Mouse (Mus musculus) lung, embryonic 14.5 days (tissue): ENCODE data around the gene Nkap. TPM values are rescaled to one million over a fixed set of nuclear protein-coding genes. Genes with fewer than 3 reads are reported as not detected.

Source experiments
- ATAC-seq: fragments of 200-750 bp; cut with Nextera tagmentation; 2 replicates; pipeline ENCODE4 v1.8.0; 2017; ENCODE audit warnings: mild to moderate bottlenecking, moderate TSS enrichment, moderate library complexity; ENCODE audit not compliant: insufficient read depth
- DNase-seq: peaks from one replicate; pipeline ENCODE4 v3.0.0-alpha.2; 2015
- H3K27ac ChIP-seq: fragments of 300-500 bp; sonication (generic); 2 replicates; pipeline ENCODE4 v1.5.1; 2014; ENCODE audit warnings: low read depth, mild to moderate bottlenecking, moderate library complexity
- H3K27me3 ChIP-seq: fragments of 300-500 bp; sonication (generic); 2 replicates; pipeline ENCODE4 v1.6.1; 2014; ENCODE audit warnings: low read length, control low read depth; ENCODE audit not compliant: insufficient read depth
- H3K36me3 ChIP-seq: fragments of 300-500 bp; sonication (generic); 2 replicates; pipeline ENCODE4 v1.6.1; 2014; ENCODE audit warnings: control low read depth; ENCODE audit not compliant: insufficient read depth
- H3K4me1 ChIP-seq: fragments of 300-500 bp; sonication (generic); 2 replicates; pipeline ENCODE4 v1.6.1; 2014; ENCODE audit warnings: antibody characterized with exemption, control low read depth; ENCODE audit not compliant: insufficient read depth
- H3K4me2 ChIP-seq: fragments of 300-500 bp; sonication (generic); 2 replicates; pipeline ENCODE4 v1.6.1; 2014; ENCODE audit warnings: mild to moderate bottlenecking
- H3K4me3 ChIP-seq: fragments of 300-500 bp; sonication (generic); 2 replicates; pipeline ENCODE4 v1.5.1; 2014; ENCODE audit warnings: low read depth, low read length
- H3K9ac ChIP-seq: fragments of 300-500 bp; sonication (generic); 2 replicates; pipeline ENCODE4 v1.6.1; 2014
- H3K9me3 ChIP-seq: fragments of 300-500 bp; sonication (generic); 2 replicates; pipeline ENCODE4 v1.6.1; 2016; ENCODE audit warnings: low read depth, low read length, control low read depth
- CTCF ChIP-seq: IDR thresholded peaks from 2 replicates; pipeline ENCODE4 v1.5.1; 2016; ENCODE audit warnings: antibody characterized with exemption, low read depth
- WGBS: fragments of 180-500 bp; shearing (Covaris S2); extraction: QIAGEN DNeasy Blood & Tissue Kit; methylation state at CpG from one replicate; pipeline ENCODE4 v1.1.7; 2014; 5-methylcytosine and 5-hydroxymethylcytosine counted together
- polyA plus RNA-seq: library from polyadenylated mRNA; unstranded; fragments of >200 nt; fragmentation: Nextera tagmentation; extraction: Ambion mirVana; gene quantifications from 2 replicates; pipeline ENCODE4 v1.2.1, GENCODE M21; 2014

Gene Nkap
- polyA plus RNA-seq, 1 experiment from 2014 or later, result 15.9 TPM

DNA sequence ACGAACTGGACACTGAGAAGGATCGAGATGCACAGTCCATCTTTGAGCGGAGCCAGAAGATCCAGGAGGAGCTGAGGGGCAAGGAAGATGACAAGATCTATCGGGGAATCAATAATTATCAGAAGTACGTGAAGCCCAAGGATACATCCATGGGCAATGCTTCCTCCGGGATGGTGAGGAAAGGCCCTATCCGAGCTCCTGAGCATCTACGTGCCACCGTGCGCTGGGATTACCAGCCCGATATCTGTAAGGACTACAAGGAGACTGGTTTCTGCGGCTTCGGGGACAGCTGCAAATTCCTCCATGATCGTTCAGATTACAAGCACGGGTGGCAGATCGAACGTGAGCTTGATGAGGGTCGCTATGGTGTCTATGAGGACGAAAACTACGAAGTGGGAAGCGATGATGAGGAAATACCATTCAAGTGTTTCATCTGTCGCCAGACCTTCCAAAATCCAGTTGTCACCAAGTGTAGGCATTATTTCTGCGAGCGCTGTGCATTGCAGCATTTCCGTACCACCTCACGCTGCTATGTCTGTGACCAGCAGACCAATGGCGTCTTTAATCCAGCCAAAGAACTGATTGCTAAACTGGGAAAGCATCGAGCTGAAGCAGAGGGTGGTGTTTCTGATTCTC lies 65.3 kb downstream of the Nkap start:
- peak; percentile 27 for ATAC-seq

DNA sequence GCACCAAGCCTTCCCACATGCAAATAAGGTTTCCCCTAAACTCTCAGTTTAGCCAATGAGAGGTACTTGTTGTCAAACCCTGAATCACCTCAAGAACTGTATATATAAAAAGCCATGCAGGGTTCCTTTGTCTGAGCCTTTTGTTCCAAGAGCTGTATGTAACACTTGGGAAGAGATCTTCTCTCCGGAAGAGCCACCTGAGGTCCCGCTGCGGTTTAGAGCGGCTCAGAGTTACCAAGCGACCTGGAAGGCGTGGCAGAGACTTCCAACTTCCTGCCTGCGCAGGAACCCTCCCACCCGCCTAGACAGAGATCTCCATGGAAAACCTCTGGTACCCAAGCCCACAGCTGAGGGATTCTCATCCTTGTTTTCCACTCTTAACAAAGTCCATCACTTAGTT lies 72.1 kb downstream of the Nkap start:
- no peaks in the 10 kb centered on the region for H3K4me1 ChIP-seq
- no peaks in the 10 kb centered on the region for H3K36me3 ChIP-seq
- H3K9ac ChIP-seq, result no peak overlapping the region
- no peak overlapping the region for H3K4me2 ChIP-seq
- TF ChIP-seq CTCF, result no peak
- WGBS, result 51% methylated on average over 8 of the region's 8 CpGs
- no peak overlapping the region for H3K27ac ChIP-seq
- no peak for DNase-seq
- no peaks in the 10 kb centered on the region for H3K27me3 ChIP-seq
- H3K9me3 ChIP-seq, result no peaks in the 10 kb centered on the region
- no peak for ATAC-seq
- H3K4me3 ChIP-seq, result no peak overlapping the region

More for the DNA sequence above, 65.3 kb downstream of the Nkap start:
- Histone ChIP-seq H3K9ac (peak overlapping the region; percentile 59), H3K36me3 (no peaks in the 10 kb centered on the region), H3K4me1 (no peaks in the 10 kb centered on the region), H3K4me3 (peak overlapping the region; percentile 48), H3K27ac (0 out of 2 replicates have a peak overlapping the region, but pooled peaks have one; percentile 75), H3K27me3 (no peaks in the 10 kb centered on the region), H3K9me3 (no peaks in the 10 kb centered on the region), H3K4me2 (peak overlapping the region; percentile 65)
- DNase-seq, result peak; percentile 18
- no peak for TF ChIP-seq CTCF
- 13% methylated on average over 28 of the region's 28 CpGs for WGBS

Other genes with a start within 250 kb of the Nkap start
- 2.8 and 2.9 TPM in 2 replicates for gene Nkrf, start 223.9 kb upstream of the Nkap start, polyA plus RNA-seq
- gene Sept6, start 135.0 kb upstream of the Nkap start, polyA plus RNA-seq, result 18.6 and 19.7 TPM in 2 replicates
- 0.18 TPM in 1 of 2 replicates, not detected in the other for gene Sowahd, start 78.0 kb upstream of the Nkap start, polyA plus RNA-seq
- 600 and 683 TPM in 2 replicates for gene Rpl39, start 41.4 kb upstream of the Nkap start, polyA plus RNA-seq
- 19.0 and 19.3 TPM in 2 replicates for gene Upf3b, start 16.5 kb upstream of the Nkap start, polyA plus RNA-seq
- gene Akap14, start 42.0 kb downstream of the Nkap start, polyA plus RNA-seq, result 0.09 TPM in 1 of 2 replicates, not detected in the other
- gene Ndufa1, start 64.4 kb downstream of the Nkap start, polyA plus RNA-seq, result 387 and 422 TPM in 2 replicates
- gene Rnf113a1, start 64.5 kb downstream of the Nkap start, polyA plus RNA-seq, result 9.2 and 11.0 TPM in 2 replicates
- gene Gm9, start 84.2 kb downstream of the Nkap start, polyA plus RNA-seq, result not detected in 2 replicates
- gene Rhox1, start 95.5 kb downstream of the Nkap start, polyA plus RNA-seq, result not detected in 2 replicates
- not detected in 2 replicates for gene Rhox2a, start 118.2 kb downstream of the Nkap start, polyA plus RNA-seq
- gene Rhox3a, start 123.1 kb downstream of the Nkap start, polyA plus RNA-seq, result not detected in 2 replicates
- gene Rhox4a, start 138.5 kb downstream of the Nkap start, polyA plus RNA-seq, result not detected in 2 replicates